Mouse (Mus musculus) heart, adult 2 months (tissue): Measurements from ENCODE around the gene Poglut1.

Experiments used
- CTCF ChIP-seq: fragments of 200-600 bp; IDR thresholded peaks from 2 replicates; pipeline ENCODE4 v1.8.1; 2022; ENCODE audit warnings: antibody characterized with exemption, mild to moderate bottlenecking, moderate library complexity
- EP300 ChIP-seq: fragments of 200-500 bp; IDR thresholded peaks from 2 replicates; pipeline ENCODE4 v1.6.1; 2011; ENCODE audit warnings: low read depth, low read length, control low read depth; ENCODE audit not compliant: insufficient read depth
- POLR2A ChIP-seq: fragments of 200-500 bp; IDR thresholded peaks from 2 replicates; pipeline ENCODE4 v1.6.1; 2011; ENCODE audit warnings: mild to moderate bottlenecking, low read depth, low read length, control low read depth; ENCODE audit not compliant: insufficient read depth

DNA sequence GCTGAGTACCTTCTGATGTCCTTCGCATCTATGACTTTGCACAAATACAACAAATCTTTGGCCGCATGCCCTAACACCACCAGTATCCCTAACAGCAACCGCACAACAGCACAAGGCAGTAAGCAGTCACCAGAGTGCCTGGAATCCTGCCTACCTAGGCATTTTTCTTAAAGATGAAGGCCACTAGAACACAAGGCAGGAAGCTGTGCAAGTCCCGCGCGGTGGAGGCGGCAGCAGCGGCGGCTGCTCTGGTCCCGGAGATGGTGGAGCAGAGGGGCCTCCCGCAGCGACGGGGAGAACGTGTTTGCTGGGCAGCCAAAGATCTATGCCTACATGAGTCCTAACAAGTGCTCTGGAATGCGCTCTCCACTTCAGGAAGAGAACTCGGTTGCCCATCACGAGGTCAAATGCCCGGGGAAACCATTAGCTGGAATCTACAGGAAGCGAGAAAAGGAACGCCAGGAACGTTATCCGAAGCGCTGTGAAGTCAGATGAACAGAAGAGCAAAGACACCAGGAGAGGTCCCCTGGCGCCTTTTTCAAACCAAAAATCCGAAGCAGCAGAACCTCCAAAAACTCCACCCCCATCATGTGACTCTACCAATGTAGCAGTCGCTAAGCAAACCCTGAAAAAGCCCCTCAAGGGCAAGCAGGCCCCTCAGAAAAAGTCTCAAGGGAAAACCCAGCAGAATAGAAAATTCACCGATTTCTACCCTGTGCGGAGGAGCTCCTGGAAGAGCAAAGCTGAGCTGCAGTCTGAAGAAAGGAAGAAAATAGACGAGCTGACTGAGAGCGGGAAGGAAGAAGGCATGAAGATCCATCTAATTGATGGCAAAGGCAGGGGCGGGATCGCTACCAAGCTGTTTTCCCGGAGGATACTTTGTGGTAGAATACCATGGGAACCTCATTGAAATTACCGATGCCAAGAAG is 73.5 kb downstream of the Poglut1 start:
- TF ChIP-seq CTCF (no peak), POLR2A (no peak), EP300 (no peak)
